Mouse (Mus musculus) kidney, adult 2 months (tissue): ENCODE results near the gene Rbpms2. TPM values are rescaled to one million over a fixed set of nuclear protein-coding genes. Genes with fewer than 3 reads are reported as not detected.

Source experiments
- DNase-seq: peaks from one replicate; pipeline ENCODE4 v3.0.0; 2021
- H3K27ac ChIP-seq: fragments of 200-500 bp; 2 replicates; pipeline ENCODE4 v1.5.1; 2012; ENCODE audit warnings: low read depth, low read length, control low read depth, inconsistent platforms; ENCODE audit not compliant: insufficient read depth
- H3K27me3 ChIP-seq: fragments of 200-500 bp; replicated peaks from 2 replicates; pipeline ENCODE4 v1.6.1; 2012; ENCODE audit warnings: mild to moderate bottlenecking, moderate library complexity, low read length, inconsistent platforms; ENCODE audit not compliant: control insufficient read depth, insufficient read depth
- H3K36me3 ChIP-seq: fragments of 200-500 bp; 2 replicates; pipeline ENCODE4 v1.6.1; 2012; ENCODE audit warnings: mild to moderate bottlenecking, moderate library complexity, low read length, inconsistent platforms; ENCODE audit not compliant: control insufficient read depth, insufficient read depth
- H3K4me1 ChIP-seq: fragments of 200-500 bp; 2 replicates; pipeline ENCODE4 v1.6.1; 2011; ENCODE audit warnings: low read length; ENCODE audit not compliant: control insufficient read depth, insufficient read depth
- H3K4me3 ChIP-seq: fragments of 200-500 bp; 2 replicates; pipeline ENCODE4 v1.5.1; 2011; ENCODE audit warnings: mild to moderate bottlenecking, low read depth, low read length, control low read depth; ENCODE audit not compliant: insufficient read depth
- CTCF ChIP-seq: fragments of 200-500 bp; conservative IDR thresholded peaks from 2 replicates; pipeline ENCODE4 v1.5.1; 2011; ENCODE audit warnings: low read depth, mild to moderate bottlenecking, control low read depth, low read length, moderate library complexity, mixed read lengths; ENCODE audit not compliant: insufficient read depth, insufficient read length
- POLR2A ChIP-seq: fragments of 200-500 bp; IDR thresholded peaks from one replicate; pipeline ENCODE4 v1.6.1; 2011; ENCODE audit warnings: low read depth, low read length, control low read depth
- WGBS: fragments of 180-500 bp; shearing (Covaris S2); methylation state at CpG from one replicate; pipeline ENCODE4 v1.1.7; 2018; 5-methylcytosine and 5-hydroxymethylcytosine counted together
- polyA plus RNA-seq: library from polyadenylated mRNA; depleted of rRNA; stranded (reverse); fragments of >200 nt; gene quantifications from 2 replicates; pipeline ENCODE4 v1.2.3, GENCODE M21; 2012; rRNA removed

The Rbpms2 gene
- polyA plus RNA-seq, 1 experiment, result 257 TPM

DNA sequence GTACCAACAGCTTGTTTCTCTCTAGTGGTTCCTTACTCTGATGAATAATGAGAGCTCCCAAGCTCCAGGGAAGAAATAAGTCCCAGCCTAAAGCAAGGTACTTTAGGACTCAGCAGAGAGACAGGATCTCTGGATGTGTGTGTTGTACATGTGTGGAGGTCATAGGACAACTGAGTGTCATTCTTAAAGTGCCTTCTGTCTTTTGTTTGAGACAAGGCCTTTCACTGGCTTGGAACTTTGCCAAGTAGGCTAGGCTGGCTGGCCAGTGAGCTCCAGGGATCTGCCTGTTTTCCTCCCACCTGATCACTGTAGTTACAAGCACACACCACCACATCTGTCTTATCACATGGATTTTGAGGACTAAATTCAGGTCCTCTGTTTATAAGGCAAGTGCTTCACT is 66.9 kb downstream of the Rbpms2 start:
- no peak for TF ChIP-seq POLR2A
- TF ChIP-seq CTCF, result no peak
- peak; percentile 51 for DNase-seq
- Histone ChIP-seq H3K4me3 (no peak overlapping the region), H3K27ac (no peak overlapping the region), H3K36me3 (no peaks in the 10 kb centered on the region), H3K27me3 (no peaks in the 10 kb centered on the region), H3K4me1 (peaks cover 3% of the 10 kb centered on the region; the same call in 1 of the 2 replicates)

DNA sequence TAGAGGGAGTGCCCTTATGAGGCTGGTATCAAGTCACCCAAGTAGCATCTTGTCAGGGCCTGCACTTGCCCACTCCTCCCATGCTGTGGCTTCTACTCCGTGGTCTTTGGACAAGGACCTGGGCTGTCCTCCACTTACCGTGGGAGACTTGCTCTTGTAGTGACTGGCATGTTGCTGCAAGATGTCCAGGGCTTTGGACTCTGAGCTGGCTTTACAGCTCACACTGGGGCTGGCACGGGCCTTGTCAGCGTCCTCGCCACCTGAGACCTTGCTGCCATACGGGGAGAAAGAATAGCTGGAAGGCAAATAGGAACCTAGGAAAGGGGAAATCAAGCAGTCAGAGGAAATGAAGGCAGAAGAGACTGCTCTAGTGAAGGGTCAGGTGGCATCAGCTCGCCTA is 67.9 kb downstream of the Rbpms2 start:
- H3K36me3 ChIP-seq, result no peaks in the 10 kb centered on the region

DNA sequence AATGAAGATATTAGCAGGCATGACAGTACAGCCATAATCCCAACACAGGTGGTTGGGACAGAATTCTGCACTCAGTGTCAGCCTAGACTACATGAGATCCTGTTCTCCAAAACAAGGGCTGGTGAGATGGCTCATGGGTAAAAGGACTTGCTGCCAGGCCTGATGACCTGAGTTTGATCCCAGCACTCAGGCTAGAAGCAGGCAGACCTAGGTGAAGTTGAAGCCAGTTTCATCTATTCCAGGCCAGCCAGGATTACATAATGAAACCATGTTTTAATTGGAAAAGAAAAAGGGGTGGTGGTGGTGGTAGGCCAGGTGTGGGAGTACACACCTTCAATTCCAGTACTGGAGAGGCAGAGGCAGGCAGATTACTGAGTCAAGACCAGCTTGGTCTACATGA is 68.5 kb downstream of the Rbpms2 start:
- no peaks in the 10 kb centered on the region for H3K36me3 ChIP-seq
- DNase-seq, result no peak
- no peak overlapping the region for H3K27ac ChIP-seq
- H3K4me1 ChIP-seq, result peaks cover 3% of the 10 kb centered on the region; the same call in 1 of the 2 replicates
- TF ChIP-seq POLR2A, result no peak
- TF ChIP-seq CTCF, result no peak
- no peak overlapping the region for H3K4me3 ChIP-seq
- H3K27me3 ChIP-seq, result no peaks in the 10 kb centered on the region

More for the DNA sequence above, 67.9 kb downstream of the Rbpms2 start:
- Histone ChIP-seq H3K27me3 (no peaks in the 10 kb centered on the region), H3K27ac (no peak overlapping the region), H3K4me1 (peaks cover 3% of the 10 kb centered on the region; the same call in 1 of the 2 replicates), H3K4me3 (no peak overlapping the region)
- TF ChIP-seq POLR2A, result no peak
- TF ChIP-seq CTCF, result no peak
- WGBS, result 74% methylated on average over 7 of the region's 7 CpGs
- no peak for DNase-seq

DNA sequence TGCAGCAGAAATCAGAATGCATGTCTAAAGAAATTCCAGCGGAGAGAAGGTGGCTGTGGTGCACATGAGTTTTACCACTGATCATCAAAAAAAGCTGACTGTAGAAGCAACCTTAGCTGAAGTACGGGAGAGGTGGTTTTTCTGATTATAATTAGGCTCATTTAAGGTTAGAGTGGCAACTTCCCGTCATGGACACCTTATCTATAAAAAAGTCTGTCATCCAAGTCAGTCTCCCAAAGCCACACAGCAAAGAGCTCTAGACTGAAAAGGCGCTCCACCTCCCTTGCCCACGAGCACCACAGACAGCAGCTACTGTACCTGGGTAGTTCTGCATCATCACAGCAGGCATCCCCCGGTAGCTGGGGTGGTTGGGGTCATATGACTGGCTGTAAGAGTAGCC is 71.1 kb downstream of the Rbpms2 start:
- H3K27me3 ChIP-seq, result no peaks in the 10 kb centered on the region
- 75% methylated on average over 6 of the region's 6 CpGs for WGBS
- H3K27ac ChIP-seq, result no peak overlapping the region
- no peaks in the 10 kb centered on the region for H3K36me3 ChIP-seq
- H3K4me1 ChIP-seq, result peaks cover 3% of the 10 kb centered on the region; the same call in 1 of the 2 replicates
- no peak for DNase-seq
- TF ChIP-seq POLR2A (no peak), CTCF (no peak)
- H3K4me3 ChIP-seq, result no peak overlapping the region

DNA sequence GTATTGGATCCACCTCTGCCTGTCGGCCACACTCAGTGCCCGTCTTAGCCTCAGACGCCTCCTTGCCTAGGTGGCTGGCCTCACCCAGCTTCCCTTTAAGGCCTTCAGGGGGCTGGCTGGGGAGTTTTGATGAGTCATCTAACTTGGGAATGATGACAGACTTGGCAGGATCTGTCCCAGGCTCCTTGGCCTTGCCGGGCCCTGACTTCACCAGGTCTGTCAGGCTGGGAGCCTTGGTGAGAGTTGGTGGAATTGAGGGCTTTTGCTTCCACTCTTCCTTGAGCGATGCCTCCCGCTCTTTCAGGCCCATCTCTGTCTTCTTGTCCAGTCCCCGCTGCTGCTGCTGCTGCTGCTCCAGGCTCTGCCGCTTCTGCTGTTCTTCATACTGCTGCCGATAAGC is 72.8 kb downstream of the Rbpms2 start:
- no peaks in the 10 kb centered on the region for H3K36me3 ChIP-seq
- no peak for DNase-seq
- H3K27me3 ChIP-seq, result no peaks in the 10 kb centered on the region
- H3K27ac ChIP-seq, result no peak overlapping the region
- 89% methylated on average over 9 of the region's 9 CpGs for WGBS
- peaks cover 3% of the 10 kb centered on the region; the same call in 1 of the 2 replicates for H3K4me1 ChIP-seq
- H3K4me3 ChIP-seq, result no peak overlapping the region
- TF ChIP-seq CTCF (no peak), POLR2A (no peak)

DNA sequence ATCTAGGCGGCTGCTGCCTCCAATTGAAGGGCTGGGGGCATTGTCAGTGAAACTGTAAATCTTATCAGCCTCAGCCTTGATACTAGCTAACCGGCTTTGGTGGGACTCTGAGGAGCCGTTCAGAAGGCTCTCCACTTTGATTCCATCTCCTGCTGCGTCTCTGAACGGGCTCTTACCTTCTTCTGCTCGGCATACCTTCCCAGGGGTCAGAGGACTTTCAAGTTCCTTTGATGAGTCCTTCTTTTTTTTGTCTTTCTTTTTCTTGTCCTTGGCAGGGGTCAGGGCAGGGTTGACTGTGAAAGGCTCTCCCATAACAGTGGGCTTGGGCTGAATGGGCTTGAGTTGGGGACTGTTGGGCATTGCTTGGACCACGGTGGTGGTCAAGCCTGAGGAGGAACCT is 73.8 kb downstream of the Rbpms2 start:
- Histone ChIP-seq H3K36me3 (no peaks in the 10 kb centered on the region), H3K4me1 (peaks cover 3% of the 10 kb centered on the region; the same call in 1 of the 2 replicates), H3K27ac (no peak overlapping the region), H3K27me3 (no peaks in the 10 kb centered on the region), H3K4me3 (no peak overlapping the region)
- no peak for DNase-seq
- TF ChIP-seq POLR2A, result no peak
- TF ChIP-seq CTCF, result no peak
- WGBS, result 84% methylated on average over 7 of the region's 7 CpGs

DNA sequence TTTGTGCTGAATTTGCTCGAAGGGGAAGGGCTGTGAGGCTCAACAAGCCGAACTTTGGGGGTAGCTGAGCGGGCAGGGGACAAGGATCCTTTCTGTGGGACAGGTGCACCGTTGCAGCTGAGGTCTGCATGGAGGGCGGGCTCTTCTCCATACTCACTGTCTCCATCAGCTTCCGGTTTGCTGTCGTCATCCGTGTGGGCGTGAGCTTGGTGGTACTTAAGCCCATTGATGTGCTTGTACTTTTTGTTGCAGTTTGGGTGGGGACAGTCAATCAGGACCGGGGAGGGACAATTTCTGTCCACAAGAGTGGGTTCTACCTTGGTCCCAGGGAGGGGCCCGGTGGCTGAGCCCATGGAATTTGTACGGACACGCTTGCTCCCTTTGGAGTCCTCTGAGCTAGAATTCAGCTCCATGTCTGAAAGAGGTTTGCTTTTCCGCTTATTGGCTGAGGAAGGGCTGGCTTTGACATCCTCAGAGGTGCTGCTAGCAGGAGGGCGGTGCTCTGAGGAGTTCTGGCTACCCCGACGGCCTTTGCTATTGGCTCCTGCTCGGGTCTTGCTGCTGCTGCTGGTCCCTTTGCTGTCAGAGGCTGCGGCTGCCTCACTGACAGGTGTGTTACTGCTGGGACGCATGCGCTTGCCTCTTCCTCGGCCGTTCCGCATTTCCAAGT is 74.6 kb downstream of the Rbpms2 start:
- 93% methylated on average over 24 of the region's 24 CpGs for WGBS
- H3K4me1 ChIP-seq, result no peaks in the 10 kb centered on the region
- no peaks in the 10 kb centered on the region for H3K27me3 ChIP-seq
- no peaks in the 10 kb centered on the region for H3K36me3 ChIP-seq
- DNase-seq, result no peak
- no peak overlapping the region for H3K27ac ChIP-seq
- TF ChIP-seq CTCF, result no peak
- no peak for TF ChIP-seq POLR2A
- no peak overlapping the region for H3K4me3 ChIP-seq

Other genes starting within 250 kb of the Rbpms2 start
- gene Kbtbd13, start 238.0 kb upstream of the Rbpms2 start, polyA plus RNA-seq, result 0.68 and 0.75 TPM in 2 replicates
- 9.5 and 11.3 TPM in 2 replicates for gene Rasl12, start 231.1 kb upstream of the Rbpms2 start, polyA plus RNA-seq
- 13.0 and 15.0 TPM in 2 replicates for gene Slc51b, start 206.7 kb upstream of the Rbpms2 start, polyA plus RNA-seq
- 11.3 and 11.5 TPM in 2 replicates for gene Mtfmt, start 193.9 kb upstream of the Rbpms2 start, polyA plus RNA-seq
- 32.3 and 34.3 TPM in 2 replicates for gene Spg21, start 168.7 kb upstream of the Rbpms2 start, polyA plus RNA-seq
- gene Ankdd1a, start 109.5 kb upstream of the Rbpms2 start, polyA plus RNA-seq, result 0.06 and 0.16 TPM in 2 replicates
- 9.8 and 10.4 TPM in 2 replicates for gene Plekho2, start 49.6 kb upstream of the Rbpms2 start, polyA plus RNA-seq
- 0.08 and 0.11 TPM in 2 replicates for gene Pif1, start 42.5 kb upstream of the Rbpms2 start, polyA plus RNA-seq
- 139 and 147 TPM in 2 replicates for gene Oaz2, start 38.4 kb downstream of the Rbpms2 start, polyA plus RNA-seq
- gene Zfp609, start 197.9 kb downstream of the Rbpms2 start, polyA plus RNA-seq, result 8.3 and 9.4 TPM in 2 replicates